Mouse (Mus musculus): Measurements from ENCODE around the gene Spns2. TPM values are rescaled to one million over a fixed set of nuclear protein-coding genes. Genes with fewer than 3 reads are reported as not detected.
A peak's percentile ranks its signal among the peaks of the same experiment; 100 is the strongest.

The Spns2 gene
- polyA plus RNA-seq, 1 experiment from 2014 or later, result 4.1 TPM

DNA sequence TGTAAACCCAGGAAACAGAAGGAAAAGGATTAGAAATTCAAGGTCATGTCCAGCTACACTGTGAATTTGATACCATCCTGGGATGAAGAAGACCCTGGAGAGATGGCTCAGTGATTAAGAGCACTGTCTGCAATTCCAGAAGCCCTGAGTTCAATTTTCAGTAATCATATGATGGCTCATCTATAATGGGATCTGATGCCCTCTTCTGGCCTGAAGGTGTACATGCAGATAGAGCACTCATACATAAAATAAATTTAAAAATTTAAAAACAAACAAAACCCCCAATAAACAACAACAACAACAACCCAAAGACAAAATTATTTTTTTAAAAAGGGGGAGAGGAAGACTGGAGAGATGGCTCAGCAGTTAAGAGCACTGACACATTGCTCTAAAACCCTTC is 62.8 kb downstream of the Spns2 start:
- H3K4me1 ChIP-seq (ENCODE audit: insufficient read depth), result no peaks in the 10 kb centered on the region
- no peaks in the 10 kb centered on the region for H3K9me3 ChIP-seq (ENCODE audit: low read length)
- no peaks in the 10 kb centered on the region for H3K36me3 ChIP-seq (replicated peaks; ENCODE audit: insufficient read depth, low read length)
- DNase-seq (no peak), ATAC-seq (no peak)
- no peak for TF ChIP-seq EP300 (IDR thresholded peaks at IDR 0.05; ENCODE audit: low read depth)
- TF ChIP-seq CTCF (IDR thresholded peaks at IDR 0.05; ENCODE audit: low read depth), result peak; percentile 54
- no peak overlapping the region for H3K27ac ChIP-seq (ENCODE audit: low read depth)
- H3K27me3 ChIP-seq (ENCODE audit: insufficient read depth, low read length), result no peaks in the 10 kb centered on the region
- no peak overlapping the region for H3K9ac ChIP-seq (replicated peaks)
- no peak overlapping the region for H3K4me3 ChIP-seq (ENCODE audit: low read depth, low read length)
- H3K4me2 ChIP-seq (ENCODE audit: low read depth, low read length), result no peak overlapping the region

DNA sequence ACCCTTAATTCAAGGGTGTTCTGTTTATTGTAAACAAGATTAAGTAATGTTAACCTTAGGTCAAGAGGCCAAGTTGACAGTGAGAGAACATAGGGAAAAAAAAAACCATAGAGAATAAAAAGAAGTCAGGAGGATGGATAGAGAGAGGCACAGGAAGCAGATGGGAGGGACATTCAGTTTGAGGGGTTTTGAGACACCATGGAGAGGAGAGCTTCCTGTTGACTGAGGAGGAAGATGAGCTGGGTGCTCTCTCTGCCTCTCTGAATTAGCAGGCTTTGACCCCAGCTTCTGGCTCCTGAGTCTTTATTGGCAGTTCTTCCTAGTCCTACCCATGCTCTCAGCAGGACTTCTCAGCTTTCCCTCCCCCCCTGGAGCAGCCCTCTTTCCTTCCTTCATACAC is 64.5 kb downstream of the Spns2 start:
- no peaks in the 10 kb centered on the region for H3K9me3 ChIP-seq (ENCODE audit: low read length)
- ATAC-seq (no peak), DNase-seq (no peak)
- no peaks in the 10 kb centered on the region for H3K27me3 ChIP-seq (ENCODE audit: insufficient read depth, low read length)
- H3K27ac ChIP-seq (ENCODE audit: low read depth), result no peak overlapping the region
- H3K4me1 ChIP-seq (ENCODE audit: insufficient read depth), result no peaks in the 10 kb centered on the region
- no peak overlapping the region for H3K4me2 ChIP-seq (ENCODE audit: low read depth, low read length)
- TF ChIP-seq EP300 (IDR thresholded peaks at IDR 0.05; ENCODE audit: low read depth), result no peak
- no peak for TF ChIP-seq CTCF (IDR thresholded peaks at IDR 0.05; ENCODE audit: low read depth)
- no peaks in the 10 kb centered on the region for H3K36me3 ChIP-seq (replicated peaks; ENCODE audit: insufficient read depth, low read length)
- no peak overlapping the region for H3K9ac ChIP-seq (replicated peaks)
- H3K4me3 ChIP-seq (ENCODE audit: low read depth, low read length), result no peak overlapping the region

DNA sequence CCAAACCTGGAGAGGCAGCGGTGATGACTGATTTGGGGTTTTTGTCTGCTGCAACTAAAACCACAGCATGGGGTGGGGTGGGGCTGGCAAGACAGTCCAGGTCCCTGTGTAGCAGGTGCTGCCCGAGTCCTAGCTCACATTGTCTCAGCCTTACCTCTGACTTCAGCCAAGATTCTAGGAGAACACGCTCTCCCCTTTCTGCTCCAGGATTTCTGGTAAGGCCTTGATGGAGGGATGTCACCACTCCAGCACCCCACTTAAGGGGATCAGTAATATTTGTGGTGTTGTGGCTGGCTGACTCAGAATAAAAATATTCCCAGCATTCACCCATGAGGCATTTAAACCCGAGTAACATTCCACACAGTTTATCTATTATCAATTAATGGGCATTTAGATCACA is 66.0 kb downstream of the Spns2 start:
- 67% methylated on average over 4 of the region's 4 CpGs for WGBS (ENCODE audit: insufficient replicate concordance)
- no peak for ATAC-seq
- Histone ChIP-seq H3K9ac (replicated peaks) (no peak overlapping the region), H3K9me3 (ENCODE audit: low read length) (no peaks in the 10 kb centered on the region), H3K4me2 (ENCODE audit: low read depth, low read length) (no peak overlapping the region), H3K27me3 (ENCODE audit: insufficient read depth, low read length) (no peaks in the 10 kb centered on the region), H3K27ac (ENCODE audit: low read depth) (no peak overlapping the region), H3K36me3 (replicated peaks; ENCODE audit: insufficient read depth, low read length) (no peaks in the 10 kb centered on the region), H3K4me3 (ENCODE audit: low read depth, low read length) (no peak overlapping the region), H3K4me1 (ENCODE audit: insufficient read depth) (no peaks in the 10 kb centered on the region)
- DNase-seq, result no peak
- no peak for TF ChIP-seq CTCF (IDR thresholded peaks at IDR 0.05; ENCODE audit: low read depth)
- no peak for TF ChIP-seq EP300 (IDR thresholded peaks at IDR 0.05; ENCODE audit: low read depth)

DNA sequence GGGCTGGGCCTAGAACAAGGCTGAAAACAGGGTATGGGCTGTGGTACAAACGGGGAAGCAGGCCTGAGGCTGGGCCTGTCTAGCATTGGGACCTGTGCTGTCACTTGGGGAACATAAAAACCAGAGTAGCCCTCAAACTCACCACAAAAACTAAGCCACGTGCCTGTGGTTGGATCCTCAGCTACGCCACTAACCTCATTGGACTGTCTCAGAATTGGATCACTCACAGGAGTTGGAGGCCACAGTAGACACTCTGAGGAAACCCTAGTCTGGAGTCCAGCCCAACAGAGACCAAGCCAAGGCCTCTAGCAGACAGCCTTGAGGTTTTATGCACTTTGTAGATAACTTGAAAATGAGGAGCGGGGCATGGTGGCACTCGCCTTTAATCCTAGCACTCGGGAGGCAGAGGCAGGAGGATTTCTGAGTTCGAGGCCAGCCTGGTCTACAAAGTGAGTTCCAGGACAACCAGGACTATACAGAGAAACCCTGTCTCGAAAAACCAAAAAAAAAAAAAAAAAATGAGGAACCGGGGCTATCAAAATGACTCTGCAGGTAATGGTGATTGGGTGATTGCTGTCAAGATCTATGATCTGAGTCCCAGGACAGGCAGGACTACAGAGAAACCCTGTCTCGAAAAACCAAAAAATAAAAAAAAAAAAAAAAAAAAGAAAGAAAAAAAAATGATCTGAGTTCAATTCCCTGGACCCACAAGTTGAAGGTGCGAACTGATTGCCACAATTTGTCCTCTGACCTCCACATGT is 68.0 kb downstream of the Spns2 start:
- Histone ChIP-seq H3K36me3 (replicated peaks; ENCODE audit: insufficient read depth, low read length) (no peaks in the 10 kb centered on the region), H3K27ac (ENCODE audit: low read depth) (no peak overlapping the region), H3K27me3 (ENCODE audit: insufficient read depth, low read length) (no peaks in the 10 kb centered on the region), H3K9ac (replicated peaks) (no peak overlapping the region), H3K4me2 (ENCODE audit: low read depth, low read length) (no peak overlapping the region), H3K4me1 (ENCODE audit: insufficient read depth) (peaks cover 4% of the 10 kb centered on the region; the same call in 1 of the 2 replicates), H3K4me3 (ENCODE audit: low read depth, low read length) (no peak overlapping the region), H3K9me3 (ENCODE audit: low read length) (no peaks in the 10 kb centered on the region)
- DNase-seq (no peak), ATAC-seq (no peak)
- no peak for TF ChIP-seq CTCF (IDR thresholded peaks at IDR 0.05; ENCODE audit: low read depth)
- no peak for TF ChIP-seq EP300 (IDR thresholded peaks at IDR 0.05; ENCODE audit: low read depth)
- WGBS (ENCODE audit: insufficient replicate concordance), result 62% methylated on average over 11 of the region's 11 CpGs

DNA sequence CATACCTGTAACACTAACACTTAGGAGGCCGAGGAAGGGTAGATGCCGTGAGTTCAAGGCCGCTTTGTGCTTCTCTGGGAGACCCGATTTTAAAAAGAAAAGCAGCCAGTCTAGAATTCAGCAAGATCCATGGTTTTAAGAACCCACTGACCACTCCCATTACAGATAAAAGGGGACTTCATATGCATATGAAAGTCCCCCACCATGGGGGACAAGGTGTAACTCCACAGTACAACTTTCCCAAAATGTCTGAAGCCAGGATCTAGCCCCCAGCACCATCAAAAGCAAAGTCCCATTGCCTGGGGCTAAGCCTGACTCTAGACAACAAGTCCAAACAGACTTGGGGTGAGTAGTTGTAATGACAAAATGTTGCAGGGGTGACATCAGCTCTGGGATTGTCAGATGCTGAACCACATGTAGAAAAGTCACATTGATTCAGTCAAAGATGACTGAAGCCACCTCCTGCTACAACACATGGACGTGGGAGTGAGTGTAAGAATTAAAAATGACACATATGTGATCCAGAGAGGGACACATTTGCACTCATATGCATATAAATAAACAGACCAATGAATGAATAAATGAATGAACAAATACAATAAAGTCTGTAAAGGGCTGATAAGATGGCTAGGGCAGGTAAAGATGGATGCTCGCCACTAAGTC is 69.1 kb downstream of the Spns2 start:
- Histone ChIP-seq H3K4me2 (ENCODE audit: low read depth, low read length) (no peak overlapping the region), H3K4me3 (ENCODE audit: low read depth, low read length) (no peak overlapping the region), H3K27me3 (ENCODE audit: insufficient read depth, low read length) (no peaks in the 10 kb centered on the region), H3K9ac (replicated peaks) (no peak overlapping the region), H3K9me3 (ENCODE audit: low read length) (no peaks in the 10 kb centered on the region), H3K4me1 (ENCODE audit: insufficient read depth) (peaks cover 6% of the 10 kb centered on the region; the same call in 1 of the 2 replicates), H3K27ac (ENCODE audit: low read depth) (no peak overlapping the region), H3K36me3 (replicated peaks; ENCODE audit: insufficient read depth, low read length) (no peaks in the 10 kb centered on the region)
- no peak for DNase-seq
- ATAC-seq, result no peak
- no peak for TF ChIP-seq CTCF (IDR thresholded peaks at IDR 0.05; ENCODE audit: low read depth)
- TF ChIP-seq EP300 (IDR thresholded peaks at IDR 0.05; ENCODE audit: low read depth), result no peak
- WGBS (ENCODE audit: insufficient replicate concordance), result 79% methylated on average over 6 of the region's 6 CpGs

DNA sequence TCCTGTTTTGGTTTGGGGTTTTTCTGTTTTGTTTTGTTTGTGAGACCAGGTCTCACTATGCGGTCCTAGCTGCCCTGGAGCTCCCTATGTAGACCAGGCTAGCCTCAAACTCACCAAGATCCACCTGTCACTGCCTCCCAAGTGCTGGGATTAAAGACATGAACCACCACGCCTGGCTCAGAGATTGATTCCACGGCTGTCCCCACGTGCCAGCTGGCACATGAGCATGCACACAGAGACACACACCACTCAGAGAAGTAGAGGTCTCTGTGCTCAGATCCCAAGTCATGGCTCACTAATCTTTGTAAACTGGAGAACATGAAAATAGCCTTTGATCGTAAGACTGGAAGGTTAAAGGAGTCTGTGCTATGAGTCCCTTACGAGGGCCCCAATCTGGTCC is 70.7 kb downstream of the Spns2 start:
- TF ChIP-seq CTCF (IDR thresholded peaks at IDR 0.05; ENCODE audit: low read depth) (no peak), EP300 (IDR thresholded peaks at IDR 0.05; ENCODE audit: low read depth) (no peak)
- Histone ChIP-seq H3K9ac (replicated peaks) (no peak overlapping the region), H3K4me2 (ENCODE audit: low read depth, low read length) (no peak overlapping the region), H3K4me1 (ENCODE audit: insufficient read depth) (peaks cover 11% of the 10 kb centered on the region; the same call in 1 of the 2 replicates), H3K27ac (ENCODE audit: low read depth) (no peak overlapping the region), H3K36me3 (replicated peaks; ENCODE audit: insufficient read depth, low read length) (no peaks in the 10 kb centered on the region), H3K4me3 (ENCODE audit: low read depth, low read length) (no peak overlapping the region), H3K27me3 (ENCODE audit: insufficient read depth, low read length) (no peaks in the 10 kb centered on the region), H3K9me3 (ENCODE audit: low read length) (no peaks in the 10 kb centered on the region)
- ATAC-seq (no peak), DNase-seq (no peak)
- WGBS (ENCODE audit: insufficient replicate concordance), result 78% methylated on average over 6 of the region's 6 CpGs

Data from liver, postnatal 0 days (tissue).